Mouse (Mus musculus): ENCODE measurements at regions not wholly inside any gene's neighbourhood (a gene's known extent, or its start where the extent isn't known, plus 50 kb on each side); places are given as distances from the start of the nearest gene placed in this dataset.

GRCm38 (mm10) chrX:99530511-99530910, 59.4 kb upstream of the Pja1 start:
- TF ChIP-seq CTCF (IDR thresholded peaks at IDR 0.05; ENCODE audit: low read depth) = no peak
- TF ChIP-seq EP300 (optimal IDR thresholded peaks at IDR 0.05) = no peak

Data from stomach, postnatal 0 days (tissue).